Mouse (Mus musculus) embryonic stem cell, embryonic (primary cell): Measurements from ENCODE around the gene Aup1.

ENCODE experiments used
- CTCF ChIA-PET, 4 experiments: fragments of 300-600 bp in 2 of 4; fragments of 350-600 bp in 2 of 4; sonication (Branson Sonifier 250); formaldehyde crosslinking; loops; one replicate each; lab custom pipeline; 2022; ENCODE audit warnings: inconsistent platforms in 2 of 4; lab: Charles Lee
- POLR2A ChIA-PET, 4 experiments: fragments of 300-600 bp in 2 of 4; fragments of 350-600 bp in 2 of 4; sonication (Branson Sonifier 250); formaldehyde crosslinking; loops; one replicate each; lab custom pipeline; 2022; ENCODE audit warnings: antibody characterized with exemption in 4 of 4, inconsistent platforms in 1 of 4; lab: Charles Lee

The Aup1 gene

DNA sequence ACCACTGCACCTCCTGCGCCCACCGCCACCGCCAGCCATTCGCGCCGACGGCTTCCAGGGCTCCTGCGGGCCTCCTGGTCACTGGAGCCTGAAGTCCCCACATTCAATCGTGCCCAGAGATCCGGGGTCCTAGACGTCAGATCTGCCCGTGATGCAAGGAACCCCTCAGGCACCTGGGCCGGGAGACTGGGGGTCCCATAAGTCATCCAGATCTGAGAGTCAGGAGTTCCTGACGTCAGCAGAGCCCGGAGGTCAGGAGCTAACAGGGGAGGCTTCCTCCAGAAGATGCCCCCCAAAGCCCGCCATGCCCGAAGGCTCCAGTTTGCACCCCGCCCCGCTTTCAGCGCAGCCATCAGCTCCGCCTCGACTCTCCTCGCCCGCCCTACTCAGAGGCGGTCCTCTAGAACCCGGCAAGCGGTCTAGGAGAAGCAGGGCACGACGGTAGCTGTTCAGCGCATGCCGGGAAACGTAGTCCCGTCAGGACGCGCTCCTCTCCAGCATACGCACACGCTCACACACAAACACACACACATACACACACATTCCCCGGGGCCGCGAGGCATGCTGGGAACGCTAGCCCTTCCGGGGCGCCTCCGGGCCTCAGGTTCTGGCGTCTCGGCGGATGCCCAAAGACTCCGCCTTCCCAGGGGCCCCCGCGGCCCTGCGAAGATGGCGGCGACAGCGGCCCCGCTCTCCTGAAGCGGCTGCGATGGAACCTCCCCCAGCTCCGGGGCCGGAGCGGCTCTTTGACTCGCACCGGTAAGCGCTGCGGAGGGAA lies at the start of gene Aup1:
Gene Aup1 (plus strand): TSS at position 448 of the 778 bp plus-strand sequence.
- POLR2A ChIA-PET, result interaction anchor here (0.6 to 3.0 kb wide), 53 partner anchors 10 to 546 kb away, joined by 3 to 16 read pairs (median 4); partner anchors contain the start of genes Ccdc142 (in 3 of the 4), Gm42688 (in 3 of the 4), Dok1 (in 2 of the 4) and Loxl3 (in 2 of the 4)
- CTCF ChIA-PET, result interaction anchor here in 3 of 4 experiments (0.5 to 2.4 kb wide), 17 partner anchors 11 to 948 kb away, joined by 3 to 11 read pairs (median 4); partner anchors contain the start of genes Ccdc142 (in 1 of the 3), Dctn1 (in 1 of the 3), Gm42688 (in 1 of the 3) and Pcgf1 (in 1 of the 3)

DNA sequence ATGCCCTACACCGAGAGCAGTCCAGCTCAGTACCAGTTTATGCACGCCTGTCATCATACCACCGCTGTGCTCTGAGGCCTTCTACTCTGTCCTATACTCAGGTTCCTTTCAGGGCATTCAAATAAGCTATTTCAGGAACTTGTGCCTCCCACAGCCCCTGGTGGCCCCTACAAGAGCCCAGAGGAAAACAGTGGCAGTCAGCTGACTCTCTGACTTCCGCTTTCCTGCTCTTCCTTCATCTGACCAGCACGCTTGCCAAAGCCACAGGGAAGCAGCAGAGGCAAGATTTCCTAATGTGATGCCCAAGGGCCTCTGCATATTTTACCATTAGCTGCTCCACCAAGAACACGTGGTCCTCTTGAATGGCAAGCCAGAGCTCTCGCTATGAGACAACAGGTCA lies 49.4 kb upstream of the Aup1 start:
- ChIA-PET CTCF (interaction anchor here (0.5 to 1.8 kb wide), 8 partner anchors 8 to 268 kb away, joined by 3 to 8 read pairs (median 3); no protein-coding TSS in a partner anchor), POLR2A (interaction anchor here in 2 of 4 experiments (0.7 to 1.6 kb wide), 8 partner anchors 9 to 231 kb away, joined by 3 to 7 read pairs (median 4); partner anchors contain the start of genes Htra2 (in 2 of the 2), Aup1 (in 1 of the 2), Pcgf1 (in 1 of the 2) and Wbp1 (in 1 of the 2))

DNA sequence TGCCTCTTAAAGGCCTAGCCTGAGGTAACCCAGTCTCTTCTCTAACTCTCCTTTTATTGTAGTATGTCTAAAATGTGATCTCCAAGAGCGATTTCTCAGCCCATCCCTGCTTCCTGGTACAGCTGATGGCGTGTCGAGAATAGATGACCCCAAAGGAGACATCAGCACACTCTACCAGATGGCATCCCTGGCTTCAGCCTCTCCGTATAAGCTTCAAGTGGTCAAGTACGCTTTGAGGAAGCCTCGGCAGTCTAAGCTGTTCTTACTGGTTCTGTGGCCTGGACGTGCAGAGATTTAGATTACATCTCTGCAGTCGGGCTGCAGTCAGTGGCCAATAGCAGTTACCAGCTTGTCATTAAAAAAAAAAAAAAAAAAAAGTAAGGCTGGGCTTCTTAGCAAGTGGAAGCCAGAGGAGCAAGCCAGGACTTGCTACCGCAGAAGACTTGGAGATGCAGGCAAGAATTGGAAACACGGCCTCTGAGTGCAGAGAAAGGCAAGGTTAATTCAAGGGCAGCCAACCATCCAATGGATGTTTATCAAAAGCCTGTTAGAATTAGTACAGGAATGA lies 48.8 kb upstream of the Aup1 start:
- ChIA-PET CTCF (interaction anchor here (0.6 to 1.8 kb wide), 11 partner anchors 9 to 260 kb away, joined by 3 to 10 read pairs (median 3); no protein-coding TSS in a partner anchor), POLR2A (interaction anchor here in 2 of 4 experiments (0.5 to 1.6 kb wide), 11 partner anchors 9 to 170 kb away, joined by 3 to 7 read pairs (median 4); partner anchors contain the start of genes Htra2 (in 2 of the 2), Aup1 (in 1 of the 2), Dok1 (in 1 of the 2) and Loxl3 (in 1 of the 2))

- ChIA-PET CTCF (interaction anchor here (0.6 to 1.8 kb wide), 4 partner anchors 9 to 31 kb away, joined by 3 to 10 read pairs (median 6); no protein-coding TSS in a partner anchor), POLR2A (interaction anchor here in 1 of 4 experiments (0.5 to 1.6 kb wide), 5 partner anchors 17 to 169 kb away, joined by 3 to 4 read pairs (median 3); partner anchors contain the start of genes Dok1 and Loxl3)
Measured at GRCm38 (mm10) chr6:83006114-83006513, 48.2 kb upstream of the Aup1 start.

DNA sequence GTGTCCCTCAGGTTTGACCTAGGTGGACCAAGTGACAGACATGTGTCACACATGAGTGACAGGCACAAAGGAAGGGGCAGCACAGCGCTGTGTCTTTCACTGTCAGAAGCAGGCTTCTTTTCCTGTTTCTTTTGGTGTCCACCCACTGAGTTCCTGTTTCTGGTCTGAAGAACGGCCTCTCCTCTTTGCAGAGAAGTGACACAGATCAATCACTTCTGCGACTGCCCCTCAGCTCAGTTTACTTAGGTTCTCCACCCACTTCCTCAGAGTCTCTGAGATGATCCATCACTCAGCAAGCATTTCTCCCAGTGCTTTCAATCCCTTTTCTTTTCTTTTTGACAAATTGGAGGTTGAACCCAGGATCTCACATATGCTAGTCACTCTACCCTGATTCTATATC lies 45.7 kb upstream of the Aup1 start:
- CTCF ChIA-PET, result no interaction called here
- POLR2A ChIA-PET, result interaction anchor here in 1 of 4 experiments (1.0 kb wide), 1 partner anchor 22 kb away, joined by 3 read pairs; no protein-coding TSS in a partner anchor

GRCm38 (mm10) chr6:83010010-83010409 lies 44.3 kb upstream of the Aup1 start:
- ChIA-PET POLR2A (interaction anchor here in 1 of 4 experiments (1.1 kb wide), 1 partner anchor 73 kb away, joined by 3 read pairs; no protein-coding TSS in a partner anchor), CTCF (no interaction called here)

GRCm38 (mm10) chr6:83011255-83011654 lies 43.1 kb upstream of the Aup1 start:
- POLR2A ChIA-PET, result no interaction called here
- CTCF ChIA-PET, result interaction anchor here in 2 of 4 experiments (0.6 to 1.0 kb wide), 3 partner anchors 14 to 65 kb away, joined by 3 read pairs; partner anchors contain the start of gene M1ap (in 1 of the 2)

GRCm38 (mm10) chr6:83011756-83012155 lies 42.6 kb upstream of the Aup1 start:
- POLR2A ChIA-PET, result interaction anchor here in 2 of 4 experiments (0.6 to 0.9 kb wide), 2 partner anchors 17 to 35 kb away, joined by 3 to 5 read pairs; no protein-coding TSS in a partner anchor
- CTCF ChIA-PET, result interaction anchor here in 2 of 4 experiments (0.6 to 1.0 kb wide), 3 partner anchors 15 to 65 kb away, joined by 3 read pairs; partner anchors contain the start of gene M1ap (in 1 of the 2)

DNA sequence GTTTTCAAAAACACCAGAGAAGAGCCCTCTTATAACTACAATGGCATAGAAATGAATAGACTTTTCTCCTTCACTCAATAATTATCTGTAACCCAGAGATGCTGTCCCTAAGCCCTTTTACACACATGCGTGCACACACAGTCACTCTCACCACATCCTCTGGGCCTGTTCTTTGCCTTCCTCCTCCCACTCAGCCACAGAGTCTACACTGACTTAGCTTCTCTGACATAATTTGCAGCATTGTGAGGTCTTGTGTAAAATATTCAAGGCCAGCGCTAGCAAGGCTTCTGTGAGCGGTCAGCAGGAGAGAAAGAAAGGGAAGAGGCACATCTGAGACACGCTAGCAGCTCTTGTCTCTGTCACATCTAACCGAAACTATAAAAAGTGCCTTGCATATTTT lies 40.9 kb upstream of the Aup1 start:
- POLR2A ChIA-PET, result no interaction called here

DNA sequence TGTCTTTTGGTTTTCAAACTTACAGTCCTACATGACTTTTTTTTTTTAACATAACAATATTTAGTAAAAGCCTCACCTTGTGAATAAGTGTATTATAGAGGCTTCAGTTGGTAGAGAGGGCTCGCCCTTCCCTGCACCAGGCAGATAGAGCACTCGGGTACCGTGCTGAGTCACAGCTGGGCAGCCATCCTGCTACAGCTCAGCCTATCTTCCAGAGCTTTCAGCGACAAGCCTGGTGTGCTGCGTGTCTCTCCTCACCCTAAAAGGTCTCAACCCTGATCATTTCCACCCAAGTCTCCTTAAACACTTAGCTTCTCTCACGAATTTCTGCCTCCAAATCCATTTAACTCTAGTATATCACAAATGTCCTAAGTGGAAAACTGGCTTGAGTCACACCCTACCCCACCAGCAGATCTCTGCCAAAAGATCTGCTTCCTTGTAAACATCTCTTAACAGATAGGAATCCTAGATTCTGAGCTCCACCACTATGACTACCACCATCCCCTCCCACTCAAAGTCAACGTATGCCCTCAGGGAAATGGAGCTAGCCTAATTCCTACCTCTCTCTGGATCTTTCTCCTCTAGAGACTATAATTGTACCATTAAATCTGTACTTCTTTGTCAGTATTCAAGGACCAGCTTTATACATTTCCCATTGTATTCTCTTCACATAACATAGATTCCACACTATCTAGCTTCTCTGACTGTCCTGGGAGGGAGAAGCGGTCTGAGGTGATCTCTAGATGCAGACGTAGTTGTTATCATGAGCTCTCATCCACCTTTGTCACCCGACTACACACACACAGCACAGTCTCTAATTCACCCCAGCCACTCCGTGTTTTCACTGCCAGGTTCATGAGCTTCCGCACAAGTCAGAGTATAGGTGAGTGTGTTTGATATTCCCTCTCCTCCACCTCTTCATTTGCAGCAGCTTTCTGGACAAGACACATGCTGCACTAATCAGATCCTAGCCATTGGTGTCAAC lies 39.5 kb upstream of the Aup1 start:
- ChIA-PET POLR2A (interaction anchor here in 1 of 4 experiments (0.7 to 1.8 kb wide), 7 partner anchors 11 to 77 kb away, joined by 3 to 8 read pairs (median 3); partner anchors contain the start of genes Dok1 and Loxl3), CTCF (interaction anchor here in 3 of 4 experiments (0.6 to 1.6 kb wide), 5 partner anchors 16 to 1047 kb away, joined by 3 to 6 read pairs (median 5); partner anchors contain the start of gene Pcgf1 (in 1 of the 3))

More for the DNA sequence above, 40.9 kb upstream of the Aup1 start:
- CTCF ChIA-PET, result no interaction called here

GRCm38 (mm10) chr6:83015749-83016148 lies 38.6 kb upstream of the Aup1 start:
- ChIA-PET CTCF (interaction anchor here in 2 of 4 experiments (1.6 kb wide), 2 partner anchors 19 to 62 kb away, joined by 4 to 6 read pairs; partner anchors contain the start of gene Pcgf1 (in 1 of the 2)), POLR2A (interaction anchor here in 1 of 4 experiments (0.7 to 1.8 kb wide), 3 partner anchors 14 to 18 kb away, joined by 3 to 8 read pairs (median 3); partner anchors contain the start of gene Loxl3)

DNA sequence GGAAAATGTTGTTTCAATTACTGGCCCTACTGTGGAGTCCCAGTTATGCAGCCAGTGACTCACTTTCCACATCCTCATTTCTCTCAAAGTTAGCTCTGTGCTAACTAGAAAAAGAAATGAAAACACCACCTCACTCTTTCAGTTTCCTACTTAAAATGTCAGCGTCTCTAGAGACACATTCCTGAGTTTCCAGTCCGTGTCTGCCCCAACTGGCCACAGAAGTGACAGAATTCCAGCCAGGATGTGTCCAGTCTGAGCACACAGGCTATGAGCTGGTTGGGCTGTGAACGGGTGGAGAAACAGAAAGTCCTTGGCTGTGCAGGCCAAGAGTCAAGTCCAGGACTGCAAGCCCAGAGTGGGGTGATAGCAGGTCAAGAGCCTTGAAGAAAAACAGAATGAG lies 37.1 kb upstream of the Aup1 start:
- POLR2A ChIA-PET, result interaction anchor here in 1 of 4 experiments (0.6 to 1.1 kb wide), 2 partner anchors 12 to 1396 kb away, joined by 3 read pairs; no protein-coding TSS in a partner anchor
- CTCF ChIA-PET, result no interaction called here

- CTCF ChIA-PET, result no interaction called here
- POLR2A ChIA-PET, result no interaction called here
Measured at GRCm38 (mm10) chr6:83019044-83019443, 35.3 kb upstream of the Aup1 start.

DNA sequence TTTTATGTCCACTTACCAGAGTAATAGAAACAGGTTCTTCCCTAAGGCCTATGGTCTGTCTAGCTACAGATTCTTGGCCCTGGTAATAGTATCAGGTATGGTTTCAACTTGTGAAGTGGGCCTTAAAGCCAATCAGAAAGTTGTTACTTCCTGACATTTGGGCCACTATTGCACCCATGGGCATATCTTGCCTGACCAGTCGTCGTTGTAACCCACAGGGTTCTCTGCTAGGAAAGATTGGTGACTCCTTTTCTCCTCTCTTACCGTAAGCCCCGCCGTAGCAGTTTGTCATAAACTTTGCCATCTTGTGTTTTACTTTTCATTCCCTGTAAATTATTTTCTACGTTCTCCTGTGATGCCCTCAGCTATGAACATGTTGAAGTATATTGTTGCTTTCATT lies 34.2 kb upstream of the Aup1 start:
- CTCF ChIA-PET, result no interaction called here
- POLR2A ChIA-PET, result no interaction called here

DNA sequence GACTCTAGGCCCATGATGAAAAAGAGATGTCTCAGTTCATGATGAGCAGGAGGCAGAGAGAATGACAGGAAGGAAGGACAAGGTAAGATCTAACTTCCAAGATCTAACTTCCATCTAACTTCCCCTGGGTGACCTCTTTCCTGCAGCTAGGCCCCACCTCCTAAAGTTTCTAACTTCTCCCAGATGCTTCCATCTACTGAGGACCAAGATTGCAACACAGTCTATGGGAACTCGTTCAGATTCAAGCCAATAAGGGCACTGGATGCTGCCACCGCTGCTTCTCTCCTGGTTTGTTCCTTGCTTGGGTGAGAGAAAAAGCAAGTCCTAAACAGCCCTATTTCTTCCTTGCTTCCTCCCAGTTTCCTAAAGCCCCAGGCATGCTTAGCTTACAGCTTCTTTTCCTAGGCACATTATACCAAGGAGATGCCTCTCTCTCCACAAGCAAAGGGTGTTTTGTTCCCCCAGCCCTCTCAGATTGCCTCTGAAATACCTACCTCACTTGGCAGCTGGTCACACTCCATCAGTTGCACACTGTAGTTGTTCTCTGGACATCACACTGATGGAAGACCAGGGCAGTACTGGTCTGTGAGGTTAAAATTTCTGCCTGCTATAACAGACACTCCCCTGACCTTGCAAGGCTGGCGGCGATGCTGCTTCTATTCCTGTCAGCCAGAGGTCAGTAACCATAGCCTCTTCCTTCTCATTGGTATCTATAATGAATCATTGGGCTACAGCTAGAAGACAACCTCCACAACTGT lies 33.3 kb upstream of the Aup1 start:
- CTCF ChIA-PET, result no interaction called here
- POLR2A ChIA-PET, result no interaction called here

- CTCF ChIA-PET, result interaction anchor here in 1 of 4 experiments (0.8 kb wide), 1 partner anchor 26 kb away, joined by 3 read pairs; no protein-coding TSS in a partner anchor
Measured at GRCm38 (mm10) chr6:83023008-83023407, 31.3 kb upstream of the Aup1 start.

More at GRCm38 (mm10) chr6:83023008-83023407, 31.3 kb upstream of the Aup1 start:
- POLR2A ChIA-PET, result interaction anchor here in 2 of 4 experiments (0.6 kb wide), 2 partner anchors 189 to 622 kb away, joined by 4 to 7 read pairs; no protein-coding TSS in a partner anchor
